Mouse (Mus musculus) urinary bladder, postnatal 10 days (tissue): ENCODE measurements around the gene Saal1.
A peak's percentile ranks its signal among the peaks of the same experiment; 100 is the strongest.
"Not testable (repeated sequence)": the region's sequence is repeated elsewhere in the genome, so short reads cannot be mapped to it uniquely, and the experiment has no call there.

Source experiments
- DNase-seq: peaks from one replicate; pipeline ENCODE4 v3.0.0; 2022; ENCODE audit warnings: low spot score

Saal1 gene

GRCm38 (mm10) chr7:46710390-46710844 is at the start of gene Saal1:
Saal1 (minus strand) TSS chr7:46710680.
- DNase-seq = peak; percentile 53

- DNase-seq = no peak
These were observed 41.0 kb upstream of the Saal1 start, which contains the start of gene Saa2 for GRCm38 (mm10) chr7:46751490-46751889. Saa2 (plus strand) TSS chr7:46751790.

DNA sequence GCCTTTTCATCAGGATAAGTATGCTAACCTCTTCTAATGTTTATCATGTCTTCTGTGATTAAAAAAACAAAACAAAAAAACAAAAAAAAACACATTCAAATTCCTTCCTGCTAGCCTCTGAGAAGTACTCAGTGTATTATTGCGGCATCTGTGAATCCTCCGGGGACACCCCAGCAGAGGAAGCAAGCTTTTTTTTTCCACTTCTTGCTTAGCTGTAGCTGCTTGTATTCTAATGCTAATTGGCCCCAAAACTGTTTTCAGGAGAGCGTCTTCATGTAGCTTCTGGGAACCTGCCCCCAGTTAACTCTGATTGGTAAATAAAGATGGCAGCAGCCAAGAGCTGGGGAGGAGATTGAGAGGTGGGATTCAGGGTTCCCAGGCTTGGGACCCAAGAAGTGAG is 38.0 kb upstream of the Saal1 start:
- DNase-seq = no peak

DNA sequence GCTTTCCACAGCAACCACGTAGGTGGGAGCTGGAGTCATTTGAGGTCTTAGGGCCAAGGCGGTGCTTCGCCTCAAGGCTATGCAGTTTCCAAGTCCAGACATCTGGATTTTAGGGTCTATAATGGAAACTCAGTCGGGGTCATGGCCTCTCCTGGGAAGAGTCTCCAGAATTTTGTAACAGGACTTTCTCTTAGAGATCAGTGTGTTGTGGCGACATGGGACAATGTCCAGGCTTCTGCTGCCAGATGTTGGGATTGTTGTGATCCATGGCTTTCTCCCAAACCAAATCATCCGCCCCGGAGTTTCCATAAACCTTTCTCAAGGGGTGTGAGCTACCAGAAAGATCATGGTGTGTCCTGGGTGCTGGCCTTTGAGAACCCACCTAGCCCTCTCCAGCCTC is 35.9 kb upstream of the Saal1 start:
- DNase-seq = no peak

GRCm38 (mm10) chr7:46745816-46746215 is 35.3 kb upstream of the Saal1 start:
- no peak for DNase-seq

DNA sequence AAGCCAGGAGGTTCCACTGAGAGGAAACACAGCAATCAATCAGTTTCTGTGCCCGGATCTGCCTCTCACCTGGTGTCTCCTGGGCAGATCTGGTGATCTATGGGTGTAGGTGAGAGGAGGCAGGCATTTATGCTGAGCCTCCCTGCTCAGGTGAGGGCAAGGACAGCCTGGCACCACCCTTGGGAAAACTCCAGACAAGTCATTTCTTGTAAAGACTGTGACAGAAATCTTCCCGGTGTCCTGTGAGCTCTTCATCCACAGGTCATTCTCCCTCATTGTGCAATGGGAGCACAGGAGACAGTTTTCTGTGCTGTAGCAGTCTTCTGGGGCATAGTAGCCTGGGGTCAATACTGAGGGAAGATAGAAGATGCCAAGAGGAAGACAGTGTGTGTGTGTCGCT is 32.4 kb upstream of the Saal1 start, which contains the start of gene Saa1:
Gene Saa1 (minus strand): TSS at position 101 of the 400 bp plus-strand sequence.
- DNase-seq = not testable (repeated sequence)

DNA sequence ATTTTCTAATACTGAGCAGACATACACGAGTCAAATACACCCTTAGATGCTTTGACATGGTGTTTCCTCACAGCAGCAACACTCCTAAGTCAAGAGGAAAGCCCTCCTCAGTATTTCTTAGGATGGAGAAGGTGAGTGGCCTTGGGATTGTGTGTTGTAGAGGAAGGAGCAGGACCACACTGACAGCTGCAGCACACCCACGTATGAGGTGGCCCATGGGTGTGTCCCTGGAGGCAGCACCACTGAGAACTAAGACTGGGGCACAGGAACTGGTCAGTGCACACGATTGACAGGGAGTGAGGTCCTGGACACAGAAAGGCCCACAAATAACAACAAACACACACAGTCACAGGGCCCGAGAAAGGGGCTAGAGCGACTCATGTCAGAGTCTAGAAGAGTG is 29.6 kb upstream of the Saal1 start:
- not testable (repeated sequence) for DNase-seq

GRCm38 (mm10) chr7:46738561-46739460 is 28.3 kb upstream of the Saal1 start:
- DNase-seq = no peak

DNA sequence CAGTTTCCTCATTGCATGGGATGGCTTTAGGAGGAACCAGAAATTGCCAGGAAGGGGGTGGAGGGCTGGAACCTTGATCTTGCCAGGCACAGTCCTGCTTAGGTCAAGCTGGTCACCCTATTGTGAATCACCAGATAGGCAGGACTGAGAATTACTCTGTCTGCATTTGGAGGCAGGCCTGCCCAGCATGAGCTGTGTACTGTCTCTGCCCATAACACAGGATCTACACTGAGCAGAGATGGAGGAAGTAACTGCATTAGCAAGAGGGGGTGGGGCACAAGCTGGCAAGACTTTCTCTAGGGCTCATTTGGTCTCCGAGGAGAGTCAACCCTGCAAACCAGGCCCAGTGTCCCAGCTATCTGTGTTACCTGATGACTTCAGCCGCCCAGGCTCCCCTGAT is 24.5 kb upstream of the Saal1 start:
- DNase-seq = no peak

- DNase-seq = no peak
These were observed 22.0 kb upstream of the Saal1 start, which contains the start of gene Saa4 for GRCm38 (mm10) chr7:46732458-46732857. Saa4 (minus strand) TSS chr7:46732603.

DNA sequence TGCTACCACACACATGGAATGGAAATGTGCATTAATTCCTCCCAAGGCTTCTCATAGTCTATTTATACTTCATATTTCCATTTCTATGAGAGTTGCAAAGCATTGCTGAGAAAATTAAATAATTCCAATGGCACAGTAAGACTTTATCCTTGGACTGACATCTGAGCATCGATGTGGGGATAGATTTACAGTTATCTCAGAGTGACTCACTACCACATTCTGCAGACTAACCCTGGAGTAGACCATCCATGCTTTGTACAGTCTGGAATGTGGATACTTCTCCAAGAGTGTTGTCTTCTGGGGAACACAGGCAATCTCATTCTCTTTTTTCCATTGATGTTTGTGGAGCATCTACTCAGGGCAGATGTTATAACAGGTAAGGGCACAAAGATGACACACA is 17.1 kb upstream of the Saal1 start:
- DNase-seq = no peak

- DNase-seq = no peak
These were observed 13.9 kb upstream of the Saal1 start for GRCm38 (mm10) chr7:46724396-46724795.

- DNase-seq = no peak
These were observed 13.4 kb upstream of the Saal1 start for GRCm38 (mm10) chr7:46723849-46724248.

DNA sequence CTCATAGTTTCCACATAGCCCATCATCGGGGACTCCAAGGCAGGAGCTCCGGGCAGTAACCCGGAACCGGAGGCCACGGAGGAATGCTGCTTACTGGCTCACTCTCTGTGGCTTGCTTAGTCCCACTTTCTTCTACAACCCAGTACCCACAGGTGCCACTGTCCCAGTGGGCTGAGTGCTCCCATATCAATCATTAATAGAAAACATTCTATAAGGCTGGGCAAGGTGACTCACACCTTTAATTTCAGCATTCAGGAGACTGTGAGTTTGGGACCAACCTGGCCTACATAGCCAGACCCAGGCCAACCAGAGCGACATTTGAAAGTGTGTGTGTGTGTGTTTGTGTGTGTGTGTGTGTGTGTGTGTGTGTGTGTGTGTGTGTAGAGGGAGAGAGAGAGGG is 12.9 kb upstream of the Saal1 start:
- no peak for DNase-seq

- DNase-seq = no peak
These were observed 10.0 kb upstream of the Saal1 start for GRCm38 (mm10) chr7:46720460-46720859.

GRCm38 (mm10) chr7:46719526-46719925 is 9.0 kb upstream of the Saal1 start:
- DNase-seq = no peak

DNA sequence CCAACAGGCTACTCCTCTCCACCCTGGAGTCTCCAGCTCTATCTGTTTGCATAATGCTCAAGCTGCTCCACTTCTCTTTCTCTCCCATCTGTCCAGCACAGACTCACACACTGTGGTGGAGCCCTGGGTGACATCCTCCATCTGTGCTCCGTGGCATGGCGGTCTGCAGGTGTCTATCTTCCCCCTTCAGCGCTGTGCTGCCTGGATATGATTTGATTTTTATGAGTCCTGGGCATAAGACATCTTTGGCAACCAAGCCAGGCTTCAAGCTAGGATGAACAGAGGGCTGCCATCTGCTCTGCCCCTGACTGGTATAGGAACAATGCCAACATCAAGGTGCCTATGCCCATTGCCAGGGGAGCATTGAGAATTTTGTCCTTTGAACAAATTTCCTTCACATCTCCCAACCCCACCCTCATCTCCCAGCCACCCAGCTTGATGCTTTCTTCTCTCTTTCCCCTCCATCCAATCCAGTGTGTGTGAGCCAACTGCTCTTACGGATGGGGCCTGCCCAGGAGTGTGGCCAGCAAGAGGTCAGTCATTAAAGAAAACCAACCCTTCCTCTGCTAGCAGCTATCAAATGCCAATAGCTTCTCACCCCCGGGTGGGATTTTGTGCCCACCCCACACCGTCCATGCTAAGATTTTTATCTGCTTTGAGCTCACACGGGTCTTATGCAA is 8.3 kb upstream of the Saal1 start:
- DNase-seq = no peak

GRCm38 (mm10) chr7:46716897-46717296 is 6.4 kb upstream of the Saal1 start:
- DNase-seq = no peak

- DNase-seq = no peak
These were observed 5.1 kb upstream of the Saal1 start, which contains the start of gene Saa3 for GRCm38 (mm10) chr7:46715600-46715999. Saa3 (minus strand) TSS chr7:46715700.

GRCm38 (mm10) chr7:46714518-46714917 is 4.0 kb upstream of the Saal1 start:
- no peak for DNase-seq

- DNase-seq = no peak
These were observed 1.8 kb upstream of the Saal1 start for GRCm38 (mm10) chr7:46712250-46712649.

DNA sequence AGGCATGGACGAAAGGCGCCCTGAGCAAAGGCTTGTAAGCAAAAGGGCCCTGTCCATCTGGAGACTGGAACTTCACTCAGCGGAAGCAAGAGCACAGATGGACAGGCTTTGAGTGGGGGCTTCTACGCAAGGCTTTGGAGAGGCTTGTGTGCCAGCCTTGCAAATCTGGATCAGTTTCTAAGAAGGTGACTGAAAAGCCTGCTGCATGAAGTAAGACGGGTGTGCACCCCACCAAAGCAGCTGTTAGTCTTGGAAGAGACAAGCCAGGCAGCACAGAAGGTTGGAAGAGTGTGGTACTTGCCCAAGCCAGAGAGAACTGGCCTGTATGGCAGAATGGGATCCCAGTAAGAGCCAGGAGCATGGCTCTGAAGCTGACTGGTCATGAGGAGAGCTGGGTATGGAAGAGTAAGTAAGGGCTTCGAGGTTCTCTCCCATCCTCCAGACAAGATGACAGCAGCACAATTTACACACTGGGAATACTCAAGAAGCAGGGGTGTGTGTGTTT is 9.9 kb downstream of the Saal1 start:
- DNase-seq = no peak

GRCm38 (mm10) chr7:46696754-46697153 is 13.7 kb downstream of the Saal1 start:
- DNase-seq = no peak
